Mouse (Mus musculus): ENCODE measurements at regions not wholly inside any gene's neighbourhood (a gene's known extent, or its start where the extent isn't known, plus 50 kb on each side); places are given as distances from the start of the nearest gene placed in this dataset.

- TF ChIP-seq CTCF (IDR thresholded peaks at IDR 0.05; ENCODE audit: low read depth, low read length) (no peak), TAL1 (conservative IDR thresholded peaks at IDR 0.05; ENCODE audit: low read depth, low read length) (no peak), GATA1 (IDR thresholded peaks at IDR 0.05; ENCODE audit: borderline replicate concordance, low read length) (no peak), GATA2 (IDR thresholded peaks at IDR 0.05; ENCODE audit: borderline replicate concordance, low read depth, low read length) (no peak)
These were observed 180.9 kb upstream of the Tmem45b start for GRCm38 (mm10) chr9:31645114-31645513.

Measured in G1E (cell line).